ENCODE assay signal across 7 mouse cellular contexts in genomic region chr2:167101743-167102441, GRCm38 (mm10). TPM values are rescaled to one million over a fixed set of nuclear protein-coding genes. Genes with fewer than 3 reads are reported as not detected.
DNase-seq lines count a peak whose midpoint lies in the region; ATAC-seq and TF ChIP-seq lines count a peak whose summit lies in the region.

No protein-coding gene starts in this region.

- TF ChIP-seq POLR2A in bone marrow, adult 2 months (IDR thresholded peaks at IDR 0.05; ENCODE audit: borderline replicate concordance, control insufficient read depth, low read depth, low read length): no peak
- no peak for TF ChIP-seq POLR2A in small intestine, adult 2 months (IDR thresholded peaks at IDR 0.05; ENCODE audit: low read depth, low read length)

- H3K4me2 ChIP-seq in midbrain, embryonic 14.5 days (ENCODE audit: low read length): no peak overlapping the region

- H3K4me3 ChIP-seq in ES-E14 (ENCODE audit: insufficient read depth in 1 of 2, low read depth in 1 of 2, low read length in 2 of 2, poor library complexity in 1 of 2, severe bottlenecking in 1 of 2): peak overlapping the region in 1 of 2 experiments; percentile 26; a peak in 3 of 4 replicates
- peak overlapping the region; percentile 49 for H3K4me3 ChIP-seq in bone marrow, adult 2 months (replicated peaks; ENCODE audit: control insufficient read depth, low read depth, low read length)
- peak overlapping the region; percentile 39 for H3K4me3 ChIP-seq in small intestine, adult 2 months (ENCODE audit: low read depth, low read length)
- no peak overlapping the region for H3K4me3 ChIP-seq in midbrain, embryonic 14.5 days (replicated peaks; ENCODE audit: low read depth, low read length)

- H3K9ac ChIP-seq in ES-E14 (ENCODE audit: insufficient read depth, low read depth, low read length, poor library complexity, severe bottlenecking): no peak overlapping the region
- H3K9ac ChIP-seq in midbrain, embryonic 14.5 days (replicated peaks; ENCODE audit: low read length): no peak overlapping the region

- peaks cover 1 to 15% of the 10 kb centered on the region in 2 experiments; a peak in 3 of 4 replicates for H3K4me1 ChIP-seq in ES-E14 (ENCODE audit: control insufficient read depth in 2 of 2, insufficient read depth in 2 of 2, low read length in 2 of 2, poor library complexity in 1 of 2)
- no peaks in the 10 kb centered on the region; the same call in 1 of the 2 replicates for H3K4me1 ChIP-seq in bone marrow, adult 2 months (ENCODE audit: control insufficient read depth, insufficient read depth, low read length)
- H3K4me1 ChIP-seq in small intestine, adult 2 months (ENCODE audit: control insufficient read depth, insufficient read depth, insufficient read length, low read length): peaks cover 5% of the 10 kb centered on the region; the same call in 1 of the 2 replicates
- no peaks in the 10 kb centered on the region for H3K4me1 ChIP-seq in midbrain, embryonic 14.5 days (ENCODE audit: control insufficient read depth, insufficient read depth, low read length)

- WGBS in bone marrow, adult 2 months: 8% methylated on average over 17 of the region's 17 CpGs
- WGBS in small intestine, adult 2 months: 47% methylated on average over 17 of the region's 17 CpGs
- WGBS in midbrain, embryonic 14.5 days: 83% methylated on average over 17 of the region's 17 CpGs

- no peaks in the 10 kb centered on the region for H3K9me3 ChIP-seq in ES-E14 (ENCODE audit: control insufficient read depth, insufficient read depth, low read depth, low read length)
- no peaks in the 10 kb centered on the region for H3K9me3 ChIP-seq in midbrain, embryonic 14.5 days (ENCODE audit: control insufficient read depth, low read length)

- H3K27me3 ChIP-seq in small intestine, adult 2 months (ENCODE audit: control insufficient read depth, insufficient read depth, low read length): no peaks in the 10 kb centered on the region
- H3K27me3 ChIP-seq in midbrain, embryonic 14.5 days (ENCODE audit: control insufficient read depth, insufficient read depth, low read length): no peaks in the 10 kb centered on the region

- no peak for ATAC-seq in midbrain, embryonic 14.5 days (ENCODE audit: low FRiP score, low TSS enrichment)

- no peaks in the 10 kb centered on the region for H3K36me3 ChIP-seq in ES-E14 (ENCODE audit: control insufficient read depth, insufficient read depth, low read length, poor library complexity, severe bottlenecking)
- no peaks in the 10 kb centered on the region for H3K36me3 ChIP-seq in small intestine, adult 2 months (ENCODE audit: control insufficient read depth, insufficient read depth, low read length)
- H3K36me3 ChIP-seq in midbrain, embryonic 14.5 days (ENCODE audit: control insufficient read depth, insufficient read depth, low read length): peaks cover 9% of the 10 kb centered on the region

- no peak overlapping the region for H3K27ac ChIP-seq in ES-E14 (ENCODE audit: insufficient read depth, low read depth, low read length, poor library complexity, severe bottlenecking)
- peak overlapping the region; percentile 23; the same call in 1 of the 2 replicates for H3K27ac ChIP-seq in bone marrow, adult 2 months (ENCODE audit: control insufficient read depth, insufficient read depth, low read depth, low read length, poor library complexity)
- peak overlapping the region; percentile 49 for H3K27ac ChIP-seq in small intestine, adult 2 months (ENCODE audit: insufficient read depth, low read depth, low read length)
- H3K27ac ChIP-seq in midbrain, embryonic 14.5 days (replicated peaks; ENCODE audit: low read depth, low read length): no peak overlapping the region

- DNase-seq in ES-E14 (ENCODE audit: low read depth, low spot score): peak; percentile 51
- peak; percentile 32 for DNase-seq in liver
- no peak for DNase-seq in right cerebral cortex, adult 18-20 months
- DNase-seq in midbrain, embryonic 14.5 days: no peak
- DNase-seq in layer of hippocampus, adult 9-10 months (ENCODE audit: low spot score): no peak

- no peak for TF ChIP-seq CTCF in bone marrow, adult 2 months (IDR thresholded peaks at IDR 0.05; ENCODE audit: control insufficient read depth, insufficient read depth, low read length)
- TF ChIP-seq CTCF in small intestine, adult 2 months (IDR thresholded peaks at IDR 0.05; ENCODE audit: extremely low read depth, insufficient read length, insufficient replicate concordance, low read depth, low read length): no peak

- in situ Hi-C loops in ES-E14 (cut with MboI; ENCODE audit: low sequenced_read_pairs in 2 of 2, unreplicated experiment in 2 of 2): loop anchor here in 1 of 2 experiments (10.0 kb wide), 1 partner anchor 113 kb away; no protein-coding TSS in a partner anchor

TF ChIP-seq in ES-E14, 5 proteins besides CTCF, POLR2A, EP300 and RAD21:
- TF ChIP-seq HCFC1 (IDR thresholded peaks at IDR 0.05; ENCODE audit: borderline replicate concordance, insufficient read depth, low read length): no peak
- TF ChIP-seq ZC3H11A (IDR thresholded peaks at IDR 0.05; ENCODE audit: borderline replicate concordance, low read depth, low read length): no peak
- no peak for TF ChIP-seq CHD2 (IDR thresholded peaks at IDR 0.05; ENCODE audit: low read depth, low read length)
- no peak for TF ChIP-seq MAFK (IDR thresholded peaks at IDR 0.05; ENCODE audit: insufficient read depth, low read depth, low read length)
- no peak for TF ChIP-seq ZNF384 (IDR thresholded peaks at IDR 0.05; ENCODE audit: low read depth, low read length)

RNA-seq across cellular contexts. Expression of gene Znfx1, which starts 39.1 kb away (rescaled TPM):
- 15.3 and 15.9 TPM in 2 replicates for total RNA-seq in ES-E14 (2012; rRNA removed)
- polyA plus RNA-seq in bone marrow, adult 2 months (2011; ENCODE audit: insufficient read depth, insufficient read length, low replicate concordance, missing spikeins): 21.7 and 32.3 TPM in 2 replicates
- 21.0 and 56.0 TPM in 2 replicates for polyA plus RNA-seq in small intestine, adult 2 months (2012; rRNA removed)
- polyA plus RNA-seq in midbrain, embryonic 14.5 days (2014; fragmentation: Nextera tagmentation; extraction: Ambion mirVana): 8.9 and 9.3 TPM in 2 replicates

Comparison
In these comparisons a context has a peak if more than half of its experiments do, and no peak if none do; other contexts are left out.
1. DNase-seq: peak in ES-E14 (single experiment) and liver (single experiment); none in right cerebral cortex, adult 18-20 months (single experiment), midbrain, embryonic 14.5 days (single experiment) and layer of hippocampus, adult 9-10 months (single experiment).
2. H3K27ac ChIP-seq: peak in bone marrow, adult 2 months (single experiment) and small intestine, adult 2 months (single experiment); none in ES-E14 (single experiment) and midbrain, embryonic 14.5 days (single experiment).